Mouse (Mus musculus): ENCODE data around the gene Kcnj15. TPM values are rescaled to one million over a fixed set of nuclear protein-coding genes. Genes with fewer than 3 reads are reported as not detected.

Kcnj15 gene
- polyA plus RNA-seq, 1 experiment from 2014 or later, result 0.35 TPM

GRCm38 (mm10) chr16:95275713-95276502 is 18.6 kb downstream of the Kcnj15 start:
- Histone ChIP-seq H3K27me3 (ENCODE audit: control insufficient read depth, insufficient read depth, low read length) (no peaks in the 10 kb centered on the region), H3K36me3 (ENCODE audit: control insufficient read depth, insufficient read depth, low read length) (no peaks in the 10 kb centered on the region), H3K4me3 (ENCODE audit: low read depth, low read length) (no peak overlapping the region), H3K9me3 (ENCODE audit: control insufficient read depth, low read length) (no peaks in the 10 kb centered on the region), H3K9ac (ENCODE audit: low read length) (no peak overlapping the region), H3K27ac (ENCODE audit: low read depth, low read length) (no peak overlapping the region), H3K4me2 (ENCODE audit: low read depth, low read length, severe bottlenecking) (no peak overlapping the region), H3K4me1 (replicated peaks; ENCODE audit: control insufficient read depth, insufficient read depth, low read length) (no peaks in the 10 kb centered on the region)
- DNase-seq (ENCODE audit: low spot score), result no peak
- no peak for ATAC-seq (replicated peaks; ENCODE audit: low FRiP score)
- 90% methylated on average over 10 of the region's 10 CpGs for WGBS

- H3K4me3 ChIP-seq (ENCODE audit: low read depth, low read length), result no peak overlapping the region
- 84% methylated on average over 3 of the region's 3 CpGs for WGBS
- H3K27me3 ChIP-seq (ENCODE audit: control insufficient read depth, insufficient read depth, low read length), result no peaks in the 10 kb centered on the region
- no peak overlapping the region for H3K4me2 ChIP-seq (ENCODE audit: low read depth, low read length, severe bottlenecking)
- no peaks in the 10 kb centered on the region for H3K36me3 ChIP-seq (ENCODE audit: control insufficient read depth, insufficient read depth, low read length)
- H3K4me1 ChIP-seq (replicated peaks; ENCODE audit: control insufficient read depth, insufficient read depth, low read length), result no peaks in the 10 kb centered on the region
- no peak overlapping the region for H3K9ac ChIP-seq (ENCODE audit: low read length)
- H3K27ac ChIP-seq (ENCODE audit: low read depth, low read length), result no peak overlapping the region
- no peaks in the 10 kb centered on the region for H3K9me3 ChIP-seq (ENCODE audit: control insufficient read depth, low read length)
- no peak for ATAC-seq (replicated peaks; ENCODE audit: low FRiP score)
- no peak for DNase-seq (ENCODE audit: low spot score)
These were observed 21.7 kb downstream of the Kcnj15 start for GRCm38 (mm10) chr16:95279015-95279414.

DNA sequence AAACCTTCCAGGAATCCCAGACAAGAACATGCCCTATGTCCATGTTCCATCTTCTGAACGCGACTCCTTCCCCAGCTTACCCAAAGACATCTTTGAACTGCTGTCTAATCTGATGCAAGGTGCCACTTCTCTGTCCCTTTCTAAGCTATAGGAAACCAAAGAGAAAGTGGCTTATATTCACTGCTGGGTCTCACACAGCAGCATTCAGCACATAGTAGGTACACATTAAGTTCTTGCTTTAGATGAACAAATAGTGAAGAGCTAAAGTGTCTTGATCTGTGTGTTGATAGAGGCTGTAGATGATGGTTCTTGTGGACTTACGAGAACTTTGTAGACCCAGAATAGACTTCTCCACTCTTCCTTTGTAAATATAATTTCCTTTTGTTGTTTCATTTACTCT is 23.0 kb downstream of the Kcnj15 start:
- no peak overlapping the region for H3K4me3 ChIP-seq (ENCODE audit: low read depth, low read length)
- DNase-seq (ENCODE audit: low spot score), result no peak
- WGBS, result 95% methylated on average over 3 of the region's 3 CpGs
- H3K4me2 ChIP-seq (ENCODE audit: low read depth, low read length, severe bottlenecking), result no peak overlapping the region
- H3K9me3 ChIP-seq (ENCODE audit: control insufficient read depth, low read length), result no peaks in the 10 kb centered on the region
- no peak overlapping the region for H3K9ac ChIP-seq (ENCODE audit: low read length)
- no peaks in the 10 kb centered on the region for H3K27me3 ChIP-seq (ENCODE audit: control insufficient read depth, insufficient read depth, low read length)
- H3K4me1 ChIP-seq (replicated peaks; ENCODE audit: control insufficient read depth, insufficient read depth, low read length), result no peaks in the 10 kb centered on the region
- no peak for ATAC-seq (replicated peaks; ENCODE audit: low FRiP score)
- no peaks in the 10 kb centered on the region for H3K36me3 ChIP-seq (ENCODE audit: control insufficient read depth, insufficient read depth, low read length)
- H3K27ac ChIP-seq (ENCODE audit: low read depth, low read length), result no peak overlapping the region

GRCm38 (mm10) chr16:95283369-95283768 is 26.0 kb downstream of the Kcnj15 start:
- DNase-seq (ENCODE audit: low spot score), result no peak
- Histone ChIP-seq H3K9me3 (ENCODE audit: control insufficient read depth, low read length) (no peaks in the 10 kb centered on the region), H3K4me3 (ENCODE audit: low read depth, low read length) (no peak overlapping the region), H3K36me3 (ENCODE audit: control insufficient read depth, insufficient read depth, low read length) (no peaks in the 10 kb centered on the region), H3K9ac (ENCODE audit: low read length) (no peak overlapping the region), H3K4me2 (ENCODE audit: low read depth, low read length, severe bottlenecking) (no peak overlapping the region), H3K27me3 (ENCODE audit: control insufficient read depth, insufficient read depth, low read length) (no peaks in the 10 kb centered on the region), H3K27ac (ENCODE audit: low read depth, low read length) (no peak overlapping the region), H3K4me1 (replicated peaks; ENCODE audit: control insufficient read depth, insufficient read depth, low read length) (no peaks in the 10 kb centered on the region)
- no peak for ATAC-seq (replicated peaks; ENCODE audit: low FRiP score)
- WGBS, result 89% methylated on average over 10 of the region's 10 CpGs

DNA sequence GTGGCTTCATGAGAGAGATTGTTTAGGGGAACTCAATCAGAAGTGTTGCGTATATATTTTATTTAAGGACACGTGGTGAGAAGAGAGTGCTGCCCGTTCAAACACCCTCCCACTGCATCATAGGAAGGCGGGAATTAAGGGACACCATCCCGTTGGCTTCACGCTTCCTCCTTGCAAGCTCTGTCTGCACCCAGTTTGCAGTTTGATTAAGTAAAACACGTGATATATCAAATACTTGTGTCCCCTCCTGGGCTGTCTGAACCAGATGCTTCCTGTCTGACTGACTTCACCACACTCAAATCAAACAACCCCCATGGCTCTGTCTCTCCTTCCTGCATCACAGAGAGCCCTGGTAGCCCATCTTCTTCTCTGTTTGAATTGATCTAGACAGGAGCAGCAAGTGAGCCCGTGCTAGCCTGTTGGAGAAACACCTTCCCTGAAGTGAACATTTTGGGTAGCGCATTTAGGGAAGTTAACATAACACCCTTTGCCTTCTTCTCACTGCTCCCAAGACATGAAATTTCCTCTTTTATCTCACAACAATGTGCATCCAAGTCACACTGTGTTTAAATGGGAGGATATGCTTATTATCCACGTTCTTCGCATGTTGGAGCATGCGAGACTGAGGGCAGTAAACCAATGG is 26.8 kb downstream of the Kcnj15 start:
- 89% methylated on average over 12 of the region's 12 CpGs for WGBS
- no peak overlapping the region for H3K9ac ChIP-seq (ENCODE audit: low read length)
- no peaks in the 10 kb centered on the region for H3K36me3 ChIP-seq (ENCODE audit: control insufficient read depth, insufficient read depth, low read length)
- DNase-seq (ENCODE audit: low spot score) (no peak), ATAC-seq (replicated peaks; ENCODE audit: low FRiP score) (no peak)
- H3K4me2 ChIP-seq (ENCODE audit: low read depth, low read length, severe bottlenecking), result no peak overlapping the region
- no peak overlapping the region for H3K27ac ChIP-seq (ENCODE audit: low read depth, low read length)
- H3K4me1 ChIP-seq (replicated peaks; ENCODE audit: control insufficient read depth, insufficient read depth, low read length), result no peaks in the 10 kb centered on the region
- no peak overlapping the region for H3K4me3 ChIP-seq (ENCODE audit: low read depth, low read length)
- no peaks in the 10 kb centered on the region for H3K27me3 ChIP-seq (ENCODE audit: control insufficient read depth, insufficient read depth, low read length)
- no peaks in the 10 kb centered on the region for H3K9me3 ChIP-seq (ENCODE audit: control insufficient read depth, low read length)

GRCm38 (mm10) chr16:95285043-95285442 is 27.7 kb downstream of the Kcnj15 start:
- no peaks in the 10 kb centered on the region for H3K4me1 ChIP-seq (replicated peaks; ENCODE audit: control insufficient read depth, insufficient read depth, low read length)
- no peak for ATAC-seq (replicated peaks; ENCODE audit: low FRiP score)
- 92% methylated on average over 4 of the region's 4 CpGs for WGBS

GRCm38 (mm10) chr16:95285767-95286166 is 28.4 kb downstream of the Kcnj15 start:
- Histone ChIP-seq H3K4me2 (ENCODE audit: low read depth, low read length, severe bottlenecking) (no peak overlapping the region), H3K27me3 (ENCODE audit: control insufficient read depth, insufficient read depth, low read length) (no peaks in the 10 kb centered on the region), H3K27ac (ENCODE audit: low read depth, low read length) (no peak overlapping the region), H3K4me3 (ENCODE audit: low read depth, low read length) (no peak overlapping the region), H3K9ac (ENCODE audit: low read length) (no peak overlapping the region), H3K9me3 (ENCODE audit: control insufficient read depth, low read length) (no peaks in the 10 kb centered on the region), H3K4me1 (replicated peaks; ENCODE audit: control insufficient read depth, insufficient read depth, low read length) (no peaks in the 10 kb centered on the region), H3K36me3 (ENCODE audit: control insufficient read depth, insufficient read depth, low read length) (no peaks in the 10 kb centered on the region)
- DNase-seq (ENCODE audit: low spot score) (no peak), ATAC-seq (replicated peaks; ENCODE audit: low FRiP score) (no peak)
- 89% methylated on average over 4 of the region's 4 CpGs for WGBS

More at GRCm38 (mm10) chr16:95285043-95285442, 27.7 kb downstream of the Kcnj15 start:
- DNase-seq (ENCODE audit: low spot score), result no peak
- H3K4me3 ChIP-seq (ENCODE audit: low read depth, low read length), result no peak overlapping the region
- H3K9me3 ChIP-seq (ENCODE audit: control insufficient read depth, low read length), result no peaks in the 10 kb centered on the region
- no peak overlapping the region for H3K27ac ChIP-seq (ENCODE audit: low read depth, low read length)
- H3K9ac ChIP-seq (ENCODE audit: low read length), result no peak overlapping the region
- H3K36me3 ChIP-seq (ENCODE audit: control insufficient read depth, insufficient read depth, low read length), result no peaks in the 10 kb centered on the region
- no peaks in the 10 kb centered on the region for H3K27me3 ChIP-seq (ENCODE audit: control insufficient read depth, insufficient read depth, low read length)
- no peak overlapping the region for H3K4me2 ChIP-seq (ENCODE audit: low read depth, low read length, severe bottlenecking)

DNA sequence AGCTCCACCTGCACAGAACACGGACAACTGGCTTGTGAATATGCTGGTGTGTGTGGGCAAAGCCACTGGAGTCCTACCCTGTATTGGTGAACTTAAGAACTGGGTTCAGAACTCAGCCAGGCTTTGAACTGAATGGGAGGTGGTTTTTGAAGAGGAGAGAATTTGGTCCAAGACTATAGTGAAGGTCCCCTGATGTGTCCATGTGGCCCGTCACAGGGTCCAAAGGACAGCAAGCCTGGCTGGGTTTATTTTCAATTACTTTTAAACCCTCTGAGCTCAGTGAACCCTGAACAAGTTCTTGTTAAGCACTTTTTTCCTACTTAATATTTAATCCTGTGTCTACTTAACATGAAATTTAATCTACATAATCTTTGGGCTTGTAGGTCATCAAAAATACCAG is 30.3 kb downstream of the Kcnj15 start:
- H3K27ac ChIP-seq (ENCODE audit: low read depth, low read length), result no peak overlapping the region
- no peaks in the 10 kb centered on the region for H3K9me3 ChIP-seq (ENCODE audit: control insufficient read depth, low read length)
- ATAC-seq (replicated peaks; ENCODE audit: low FRiP score) (no peak), DNase-seq (ENCODE audit: low spot score) (no peak)
- WGBS, result 80% methylated on average over 2 of the region's 2 CpGs
- no peak overlapping the region for H3K9ac ChIP-seq (ENCODE audit: low read length)
- H3K36me3 ChIP-seq (ENCODE audit: control insufficient read depth, insufficient read depth, low read length), result no peaks in the 10 kb centered on the region
- H3K4me3 ChIP-seq (ENCODE audit: low read depth, low read length), result no peak overlapping the region
- no peak overlapping the region for H3K4me2 ChIP-seq (ENCODE audit: low read depth, low read length, severe bottlenecking)
- H3K27me3 ChIP-seq (ENCODE audit: control insufficient read depth, insufficient read depth, low read length), result no peaks in the 10 kb centered on the region
- no peaks in the 10 kb centered on the region for H3K4me1 ChIP-seq (replicated peaks; ENCODE audit: control insufficient read depth, insufficient read depth, low read length)

- Histone ChIP-seq H3K27ac (ENCODE audit: low read depth, low read length) (no peak overlapping the region), H3K27me3 (ENCODE audit: control insufficient read depth, insufficient read depth, low read length) (no peaks in the 10 kb centered on the region), H3K4me2 (ENCODE audit: low read depth, low read length, severe bottlenecking) (no peak overlapping the region), H3K4me1 (replicated peaks; ENCODE audit: control insufficient read depth, insufficient read depth, low read length) (no peaks in the 10 kb centered on the region), H3K9me3 (ENCODE audit: control insufficient read depth, low read length) (no peaks in the 10 kb centered on the region), H3K4me3 (ENCODE audit: low read depth, low read length) (no peak overlapping the region), H3K9ac (ENCODE audit: low read length) (no peak overlapping the region), H3K36me3 (ENCODE audit: control insufficient read depth, insufficient read depth, low read length) (no peaks in the 10 kb centered on the region)
- ATAC-seq (replicated peaks; ENCODE audit: low FRiP score), result no peak
- WGBS, result 84% methylated on average over 3 of the region's 3 CpGs
- DNase-seq (ENCODE audit: low spot score), result no peak
These were observed 32.0 kb downstream of the Kcnj15 start for GRCm38 (mm10) chr16:95289375-95289774.

Measured in forebrain, embryonic 11.5 days (tissue).